Mouse (Mus musculus) intestine, postnatal 0 days (tissue): ENCODE results near the gene Ndrg2. TPM values are rescaled to one million over a fixed set of nuclear protein-coding genes. Genes with fewer than 3 reads are reported as not detected.
"Not testable (repeated sequence)": the region's sequence is repeated elsewhere in the genome, so short reads cannot be mapped to it uniquely, and the experiment has no call there.

Source experiments
- ATAC-seq: fragments of 200-750 bp; cut with Nextera tagmentation; 2 replicates; pipeline ENCODE4 v1.8.0; 2017; ENCODE audit warnings: mild to moderate bottlenecking, moderate TSS enrichment, moderate library complexity
- H3K27ac ChIP-seq: fragments of 300-500 bp; sonication (generic); 2 replicates; pipeline ENCODE4 v1.5.1; 2014; ENCODE audit warnings: mild to moderate bottlenecking, low read depth, low read length, moderate library complexity
- H3K27me3 ChIP-seq: fragments of 300-500 bp; sonication (generic); replicated peaks from 2 replicates; pipeline ENCODE4 v1.6.1; 2014; ENCODE audit warnings: low read length, mixed read lengths; ENCODE audit not compliant: control insufficient read depth, insufficient read depth
- H3K36me3 ChIP-seq: fragments of 300-500 bp; sonication (generic); 2 replicates; pipeline ENCODE4 v1.6.1; 2014; ENCODE audit warnings: mild to moderate bottlenecking, moderate library complexity; ENCODE audit not compliant: control insufficient read depth, insufficient read depth
- H3K4me1 ChIP-seq: fragments of 300-500 bp; sonication (generic); replicated peaks from 2 replicates; pipeline ENCODE4 v1.6.1; 2014; ENCODE audit warnings: antibody characterized with exemption, low read length, mixed read lengths; ENCODE audit not compliant: control insufficient read depth, insufficient read depth
- H3K4me2 ChIP-seq: fragments of 300-500 bp; sonication (generic); replicated peaks from 2 replicates; pipeline ENCODE4 v1.6.1; 2014; ENCODE audit warnings: low read depth, mild to moderate bottlenecking, moderate library complexity
- H3K4me3 ChIP-seq: fragments of 300-500 bp; sonication (generic); 2 replicates; pipeline ENCODE4 v1.5.1; 2014; ENCODE audit warnings: low read depth, low read length
- H3K9ac ChIP-seq: fragments of 300-500 bp; sonication (generic); 2 replicates; pipeline ENCODE4 v1.6.1; 2014; ENCODE audit warnings: mild to moderate bottlenecking, low read depth, low read length
- H3K9me3 ChIP-seq: fragments of 300-500 bp; sonication (generic); 2 replicates; pipeline ENCODE4 v1.6.1; 2016; ENCODE audit warnings: mixed run types; ENCODE audit not compliant: control insufficient read depth
- CTCF ChIP-seq: sonication (generic); IDR thresholded peaks from 2 replicates; pipeline ENCODE4 v1.5.1; 2016; ENCODE audit warnings: low read depth, mild to moderate bottlenecking, control low read depth, antibody characterized with exemption, moderate library complexity
- WGBS: fragments of 180-500 bp; shearing (Covaris S2); extraction: QIAGEN DNeasy Blood & Tissue Kit; methylation state at CpG from one replicate; pipeline ENCODE4 v1.1.7; 2014; 5-methylcytosine and 5-hydroxymethylcytosine counted together
- polyA plus RNA-seq: library from polyadenylated mRNA; unstranded; fragments of >200 nt; fragmentation: Nextera tagmentation; extraction: Ambion mirVana; gene quantifications from 2 replicates; pipeline ENCODE4 v1.2.1, GENCODE M21; 2015

The Ndrg2 gene
- polyA plus RNA-seq, 1 experiment from 2014 or later: 27.1 TPM

DNA sequence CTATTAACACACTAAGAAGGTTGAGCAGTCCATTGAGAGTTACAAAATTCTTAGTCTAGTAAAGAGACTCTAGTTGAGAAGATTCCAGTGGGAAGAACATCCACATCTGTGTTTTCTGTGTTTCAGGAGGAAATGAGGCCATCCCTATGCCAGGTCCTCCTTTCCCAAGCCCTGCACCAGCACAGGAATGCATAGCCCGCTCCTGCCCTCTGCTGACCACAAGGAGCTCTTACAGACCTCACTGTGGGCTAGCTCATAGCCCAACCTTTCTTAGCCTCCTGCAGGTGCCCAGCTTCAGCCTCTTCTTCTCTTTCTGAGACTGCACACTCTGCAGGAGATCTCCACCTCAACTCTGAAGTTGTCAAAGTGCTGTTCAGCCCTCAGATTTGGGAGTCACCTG lies 50.4 kb downstream of the Ndrg2 start:
- not testable (repeated sequence) for H3K36me3 ChIP-seq, ATAC-seq, H3K27me3 ChIP-seq, H3K27ac ChIP-seq, H3K4me3 ChIP-seq, H3K4me1 ChIP-seq, H3K4me2 ChIP-seq, H3K9ac ChIP-seq, H3K9me3 ChIP-seq
- TF ChIP-seq CTCF: peak; percentile 71
- 8% methylated on average over 1 of the region's 1 CpGs for WGBS

GRCm38 (mm10) chr14:51855280-51855679 lies 58.7 kb downstream of the Ndrg2 start:
- 75% methylated on average over 7 of the region's 7 CpGs for WGBS
- not testable (repeated sequence) for H3K27ac ChIP-seq, H3K27me3 ChIP-seq, H3K36me3 ChIP-seq, H3K4me3 ChIP-seq, H3K9me3 ChIP-seq, H3K4me1 ChIP-seq, ATAC-seq, H3K4me2 ChIP-seq, H3K9ac ChIP-seq

Other genes with a start within 250 kb of the Ndrg2 start
- gene Gm17079, start 218.7 kb downstream of the Ndrg2 start, polyA plus RNA-seq: not detected in 2 replicates
- not detected in 2 replicates for gene Gm5800, start 197.0 kb downstream of the Ndrg2 start, polyA plus RNA-seq
- gene Ang4, start 140.6 kb downstream of the Ndrg2 start, polyA plus RNA-seq: 7.2 and 12.3 TPM in 2 replicates
- gene AY358078, start 114.1 kb downstream of the Ndrg2 start, polyA plus RNA-seq: not detected in 2 replicates
- not detected in 2 replicates for gene Ear6, start 60.5 kb downstream of the Ndrg2 start, polyA plus RNA-seq
- gene Mettl17, start 29.3 kb downstream of the Ndrg2 start, polyA plus RNA-seq: 16.9 and 19.7 TPM in 2 replicates
- gene Slc39a2, start 21.3 kb downstream of the Ndrg2 start, polyA plus RNA-seq: 0.38 and 0.57 TPM in 2 replicates
- gene Tppp2, start 4.3 kb upstream of the Ndrg2 start, polyA plus RNA-seq: not detected in 2 replicates
- not detected in 2 replicates for gene Rnase13, start 8.6 kb upstream of the Ndrg2 start, polyA plus RNA-seq
- gene Arhgef40, start 70.6 kb upstream of the Ndrg2 start, polyA plus RNA-seq: 18.2 and 19.7 TPM in 2 replicates
- gene Tmem253, start 101.5 kb upstream of the Ndrg2 start, polyA plus RNA-seq: 221 and 224 TPM in 2 replicates
- 11.9 and 12.5 TPM in 2 replicates for gene Zfp219, start 106.6 kb upstream of the Ndrg2 start, polyA plus RNA-seq
- not detected in 2 replicates for gene Olfr221, start 128.3 kb upstream of the Ndrg2 start, polyA plus RNA-seq
- 153 and 163 TPM in 2 replicates for gene Hnrnpc, start 189.9 kb upstream of the Ndrg2 start, polyA plus RNA-seq
- 23.2 and 24.4 TPM in 2 replicates for gene Rpgrip1, start 196.5 kb upstream of the Ndrg2 start, polyA plus RNA-seq